Mouse (Mus musculus): ENCODE data around the gene Obox5.

The Obox5 gene

GRCm38 (mm10) chr7:15749831-15750230 is at the start of gene Obox5:
Gene Obox5 (plus strand): TSS chr7:15750131.
- DNase-seq, result peak; percentile 68

DNA sequence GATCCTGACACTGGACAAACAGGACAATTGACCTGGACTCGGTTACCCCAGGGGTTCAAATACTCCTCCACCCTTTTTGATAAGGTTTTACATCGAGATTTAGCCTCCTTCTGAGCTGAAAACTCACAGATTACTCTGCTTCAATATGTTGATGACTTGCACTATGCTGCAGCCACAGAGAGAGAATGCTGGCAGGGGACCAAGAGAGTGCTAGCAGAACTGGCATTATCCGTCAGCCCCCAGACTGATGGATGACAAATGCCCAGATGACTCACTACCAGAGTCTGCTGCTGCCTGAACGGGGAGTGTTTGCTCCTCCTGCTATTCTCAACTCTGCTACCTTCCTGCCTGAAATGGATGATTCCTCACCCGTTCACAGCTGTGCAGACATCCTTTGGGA is 635 bp upstream of the Obox5 start:
- peak; percentile 56 for DNase-seq

Data from heart, adult 11 months (tissue).